Mouse (Mus musculus): Measurements from ENCODE around the gene Mast4.

DNA sequence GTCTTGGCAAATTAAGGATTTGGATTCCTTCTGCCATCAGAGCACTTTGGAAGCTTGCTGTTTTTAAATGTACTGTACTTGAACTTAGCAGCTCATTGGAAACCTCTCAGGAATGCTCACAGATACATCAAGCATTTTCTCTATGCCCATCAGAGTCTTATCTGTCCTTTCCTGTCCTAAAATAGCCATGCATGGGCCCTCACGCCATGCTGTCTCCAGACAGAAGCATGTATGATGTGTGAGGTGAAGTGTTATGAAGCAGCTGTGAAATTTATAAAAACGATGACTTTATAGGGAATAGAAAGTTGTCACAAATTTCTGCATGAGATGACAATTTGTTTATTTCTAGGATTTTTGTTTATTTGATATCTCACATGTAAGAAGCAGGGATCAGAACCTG, 378.8 kb downstream of the Mast4 start:
- TF ChIP-seq CTCF (IDR thresholded peaks at IDR 0.05; ENCODE audit: low read depth, low read length) = no peak
- no peak for TF ChIP-seq POLR2A (IDR thresholded peaks at IDR 0.05; ENCODE audit: extremely low read depth, insufficient read depth, low read length)
